Mouse (Mus musculus): ENCODE measurements around the gene Ddx39b. TPM values are rescaled to one million over a fixed set of nuclear protein-coding genes. Genes with fewer than 3 reads are reported as not detected.

Gene Ddx39b
- total and polyA plus RNA-seq, 3 experiments, result 208 to 411 (median 242) TPM

DNA sequence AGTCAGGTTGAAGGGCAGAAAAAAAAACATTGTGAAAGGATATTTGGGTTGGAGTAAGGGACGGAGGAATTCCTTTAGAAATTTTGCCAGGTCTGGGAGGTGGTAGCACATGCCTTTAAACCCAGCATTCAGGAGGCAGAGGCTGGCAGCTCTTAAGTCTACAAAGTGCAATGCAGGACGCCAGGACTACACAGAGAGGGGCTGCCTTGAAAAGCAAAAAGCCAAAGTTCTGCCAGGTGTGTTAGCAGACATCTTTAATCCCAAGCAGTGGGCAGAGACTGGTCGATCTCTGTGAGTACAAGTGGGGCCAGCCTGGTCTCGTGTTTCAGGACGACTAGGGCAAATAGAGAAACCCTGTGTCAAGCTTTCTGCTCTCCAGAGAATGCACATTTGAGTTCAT, 10.4 kb downstream of the Ddx39b start:
- dilution Hi-C loops (cut with MboI; ENCODE audit: extremely low pct_ligation_motif_present, extremely low pct_unique_long_range_greater_than_20kb, low sequenced_read_pairs), result no loop called here
- H3K36me3 ChIP-seq (replicated peaks in 1 of 2; ENCODE audit: control insufficient read depth in 1 of 2, insufficient read depth in 1 of 2, low read length in 1 of 2), result peaks cover 66 to 73% of the 10 kb centered on the region in 2 experiments
- H3K9ac ChIP-seq (ENCODE audit: insufficient read depth, low read depth), result no peak overlapping the region
- H3K79me2 ChIP-seq (replicated peaks; ENCODE audit: control insufficient read depth, extremely low read depth, insufficient read depth, poor library complexity, severe bottlenecking), result peaks cover 7% of the 10 kb centered on the region; the same call in 1 of the 2 replicates
- H3K27me3 ChIP-seq (replicated peaks), result peaks cover 13% of the 10 kb centered on the region
- H3K9me3 ChIP-seq (replicated peaks; ENCODE audit: low read length), result no peaks in the 10 kb centered on the region
- in situ Hi-C loops (cut with MboI; ENCODE audit: low pct_ligation_motif_present, low pct_unique_long_range_greater_than_20kb, low sequenced_read_pairs), result loop anchor here (5.0 kb wide), 1 partner anchor 50 kb away; no protein-coding TSS in a partner anchor
- H3K4me2 ChIP-seq (ENCODE audit: insufficient read depth, low read depth, poor library complexity, severe bottlenecking), result no peak overlapping the region
- no peak for DNase-seq (ENCODE audit: extremely low read depth)
- H3K4me1 ChIP-seq (ENCODE audit: control insufficient read depth in 1 of 2, insufficient read depth in 2 of 2), result peaks cover under 1 to 2% of the 10 kb centered on the region in 2 experiments; a peak in 1 of 4 replicates
- H3K27ac ChIP-seq (ENCODE audit: insufficient read depth, low read depth), result no peak overlapping the region
- no peak for TF ChIP-seq MEF2A (IDR thresholded peaks at IDR 0.05; ENCODE audit: borderline replicate concordance, low read depth, low read length)
- TF ChIP-seq CHD1 (IDR thresholded peaks at IDR 0.05; ENCODE audit: low read depth, low read length), result no peak
- no peak for TF ChIP-seq TBP (conservative IDR thresholded peaks at IDR 0.05; ENCODE audit: low read depth, low read length)
- no peak for TF ChIP-seq KAT2A (IDR thresholded peaks at IDR 0.05; ENCODE audit: insufficient replicate concordance, low read length)
- no peak for TF ChIP-seq ZC3H11A (IDR thresholded peaks at IDR 0.05; ENCODE audit: low read depth, low read length)
- no peak for TF ChIP-seq RCOR1 (conservative IDR thresholded peaks at IDR 0.05; ENCODE audit: low read depth, low read length)
- H3K4me3 ChIP-seq (replicated peaks in 1 of 3; ENCODE audit: low read depth in 2 of 3, low read length in 2 of 3, poor library complexity in 1 of 3), result no peak overlapping the region

DNA sequence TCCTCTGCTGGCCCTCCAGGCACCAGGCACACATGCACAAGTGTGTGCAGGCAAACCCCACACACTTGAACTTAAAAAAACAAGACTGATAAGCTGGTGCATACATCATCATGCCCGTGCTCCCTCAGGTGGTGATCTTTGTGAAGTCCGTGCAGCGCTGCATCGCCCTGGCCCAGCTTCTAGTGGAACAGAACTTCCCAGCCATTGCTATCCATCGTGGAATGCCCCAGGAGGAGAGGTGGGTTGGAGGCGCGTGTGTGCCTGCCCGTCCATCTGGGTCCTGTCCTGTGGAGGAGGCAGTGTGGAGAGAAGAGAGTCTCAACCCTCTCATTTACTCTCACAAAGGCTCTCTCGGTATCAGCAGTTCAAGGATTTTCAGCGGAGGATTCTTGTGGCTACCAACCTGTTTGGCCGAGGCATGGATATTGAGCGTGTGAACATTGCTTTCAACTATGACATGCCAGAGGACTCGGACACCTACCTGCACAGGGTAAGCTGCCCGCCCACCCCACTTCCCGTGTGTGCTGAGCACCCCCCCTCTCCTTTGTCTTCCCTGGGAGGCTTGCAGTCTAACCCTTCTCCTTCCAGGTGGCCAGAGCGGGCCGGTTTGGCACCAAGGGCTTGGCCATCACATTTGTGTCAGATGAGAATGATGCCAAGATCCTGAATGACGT, 11.2 kb downstream of the Ddx39b start:
- peaks cover 11% of the 10 kb centered on the region for H3K27me3 ChIP-seq (replicated peaks)
- dilution Hi-C loops (cut with MboI; ENCODE audit: extremely low pct_ligation_motif_present, extremely low pct_unique_long_range_greater_than_20kb, low sequenced_read_pairs) (no loop called here), in situ Hi-C loops (cut with MboI; ENCODE audit: low pct_ligation_motif_present, low pct_unique_long_range_greater_than_20kb, low sequenced_read_pairs) (loop anchor here (5.0 kb wide), 1 partner anchor 50 kb away; no protein-coding TSS in a partner anchor)
- H3K4me3 ChIP-seq (replicated peaks in 1 of 3; ENCODE audit: low read depth in 2 of 3, low read length in 2 of 3, poor library complexity in 1 of 3), result no peak overlapping the region
- 0 out of 2 replicates have a peak, but pooled peaks cover 2% of the 10 kb centered on the region for H3K79me2 ChIP-seq (replicated peaks; ENCODE audit: control insufficient read depth, extremely low read depth, insufficient read depth, poor library complexity, severe bottlenecking)
- H3K36me3 ChIP-seq (replicated peaks in 1 of 2; ENCODE audit: control insufficient read depth in 1 of 2, insufficient read depth in 1 of 2, low read length in 1 of 2), result peaks cover 58 to 65% of the 10 kb centered on the region in 2 experiments
- no peak for DNase-seq (ENCODE audit: extremely low read depth)
- H3K9ac ChIP-seq (ENCODE audit: insufficient read depth, low read depth), result no peak overlapping the region
- H3K4me2 ChIP-seq (ENCODE audit: insufficient read depth, low read depth, poor library complexity, severe bottlenecking), result no peak overlapping the region
- peak; percentile 41; the same call in 1 of the 2 replicates for TF ChIP-seq ZMIZ1 (IDR thresholded peaks at IDR 0.05; ENCODE audit: low read depth, low read length)
- TF ChIP-seq POLR2AphosphoS2 (IDR thresholded peaks at IDR 0.05; ENCODE audit: low read depth, low read length), result peak; percentile 84; the same call in 1 of the 2 replicates
- no peak for TF ChIP-seq POLR2A (IDR thresholded peaks at IDR 0.05; ENCODE audit: low read depth, low read length)
- TF ChIP-seq JUND (conservative IDR thresholded peaks at IDR 0.05; ENCODE audit: low read depth, low read length), result no peak
- TF ChIP-seq NRF1 (IDR thresholded peaks at IDR 0.05; ENCODE audit: low read depth, low read length), result no peak
- H3K4me1 ChIP-seq (ENCODE audit: control insufficient read depth in 1 of 2, insufficient read depth in 2 of 2), result peaks cover 2 to 3% of the 10 kb centered on the region in 2 experiments; a peak in 1 of 4 replicates
- H3K9me3 ChIP-seq (replicated peaks; ENCODE audit: low read length), result no peaks in the 10 kb centered on the region
- no peak overlapping the region for H3K27ac ChIP-seq (ENCODE audit: insufficient read depth, low read depth)

Measured in CH12.LX (cell line).